Mouse (Mus musculus) cortical plate, adult 2 months (tissue): ENCODE measurements around the gene Itga5.

Source experiments
- CTCF ChIP-seq: fragments of 200-500 bp; IDR thresholded peaks from 2 replicates; pipeline ENCODE4 v1.5.1; 2011; ENCODE audit warnings: mild to moderate bottlenecking, control low read depth, low read length; ENCODE audit not compliant: insufficient read depth; ENCODE audit errors: extremely low read depth
- POLR2A ChIP-seq: fragments of 200-500 bp; IDR thresholded peaks from 2 replicates; pipeline ENCODE4 v1.6.1; 2011; ENCODE audit warnings: mild to moderate bottlenecking, low read length, control low read depth; ENCODE audit not compliant: insufficient read depth; ENCODE audit errors: extremely low read depth

DNA sequence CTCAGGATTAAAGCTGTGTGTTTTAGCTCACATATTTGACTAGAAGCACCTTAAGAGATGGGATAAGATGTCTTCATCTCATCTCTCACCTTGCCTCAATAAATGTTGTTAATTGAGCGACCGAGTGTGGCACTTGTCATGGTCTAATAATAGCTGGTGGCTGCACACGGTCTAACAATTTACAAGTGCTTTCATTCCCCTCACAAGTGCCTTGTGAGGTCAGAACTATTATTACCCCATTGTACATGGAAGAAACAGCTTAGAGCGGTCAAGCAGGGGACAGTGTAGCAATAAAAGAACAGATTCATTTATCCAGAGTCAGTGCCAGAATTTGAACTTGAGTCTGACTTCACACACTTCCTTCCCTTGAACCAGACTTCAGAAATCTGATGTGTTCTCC is 11.1 kb downstream of the Itga5 start:
- no peak for TF ChIP-seq CTCF
- TF ChIP-seq POLR2A = no peak
